Mouse (Mus musculus) splenic B cell, adult 2 months (primary cell): ENCODE data around the gene Ern1.
A peak's percentile ranks its signal among the peaks of the same experiment; 100 is the strongest.
"Not testable (repeated sequence)": the region's sequence is repeated elsewhere in the genome, so short reads cannot be mapped to it uniquely, and the experiment has no call there.

Experiments used
- DNase-seq: peaks from one replicate; pipeline ENCODE4 v3.0.0-alpha.2; 2011; ENCODE audit warnings: low read depth, low spot score
- H3K27me3 ChIP-seq: 2 replicates; pipeline ENCODE4 v1.6.1; 2012; ENCODE audit warnings: mild to moderate bottlenecking, low read length, moderate library complexity, mixed read lengths; ENCODE audit not compliant: control insufficient read depth, poor library complexity, insufficient read depth, severe bottlenecking
- H3K36me3 ChIP-seq: 2 replicates; pipeline ENCODE4 v1.6.1; 2012; ENCODE audit warnings: mild to moderate bottlenecking, low read length, moderate library complexity, mixed read lengths; ENCODE audit not compliant: control insufficient read depth, poor library complexity, insufficient read depth, severe bottlenecking

The Ern1 gene

GRCm38 (mm10) chr11:106417860-106418259, 69.8 kb downstream of the Ern1 start:
- no peak for DNase-seq
- H3K27me3 ChIP-seq = no peaks in the 10 kb centered on the region
- no peaks in the 10 kb centered on the region for H3K36me3 ChIP-seq

GRCm38 (mm10) chr11:106416331-106416730, 71.3 kb downstream of the Ern1 start:
- Histone ChIP-seq H3K36me3 (no peaks in the 10 kb centered on the region), H3K27me3 (no peaks in the 10 kb centered on the region)
- no peak for DNase-seq

- H3K27me3 ChIP-seq = no peaks in the 10 kb centered on the region
- DNase-seq = no peak
Measured at GRCm38 (mm10) chr11:106412641-106413360, 74.9 kb downstream of the Ern1 start.

GRCm38 (mm10) chr11:106411157-106411556, 76.5 kb downstream of the Ern1 start:
- DNase-seq = no peak
- H3K36me3 ChIP-seq = peaks cover 2% of the 10 kb centered on the region
- H3K27me3 ChIP-seq = no peaks in the 10 kb centered on the region

More at GRCm38 (mm10) chr11:106412641-106413360, 74.9 kb downstream of the Ern1 start:
- no peaks in the 10 kb centered on the region for H3K36me3 ChIP-seq

- no peak for DNase-seq
Measured at GRCm38 (mm10) chr11:106410507-106410906, 77.1 kb downstream of the Ern1 start.

GRCm38 (mm10) chr11:106410011-106410410, 77.6 kb downstream of the Ern1 start:
- no peak for DNase-seq
- H3K36me3 ChIP-seq = peaks cover 2% of the 10 kb centered on the region

More at GRCm38 (mm10) chr11:106410507-106410906, 77.1 kb downstream of the Ern1 start:
- Histone ChIP-seq H3K36me3 (peaks cover 2% of the 10 kb centered on the region), H3K27me3 (no peaks in the 10 kb centered on the region)

GRCm38 (mm10) chr11:106398481-106398880, 89.2 kb downstream of the Ern1 start:
- H3K36me3 ChIP-seq = peaks cover 4% of the 10 kb centered on the region; the same call in 1 of the 2 replicates
- DNase-seq = no peak
- no peaks in the 10 kb centered on the region for H3K27me3 ChIP-seq

More at GRCm38 (mm10) chr11:106410011-106410410, 77.6 kb downstream of the Ern1 start:
- H3K27me3 ChIP-seq = no peaks in the 10 kb centered on the region

GRCm38 (mm10) chr11:106397656-106398055, 90.0 kb downstream of the Ern1 start:
- H3K27me3 ChIP-seq = no peaks in the 10 kb centered on the region
- peak; percentile 61 for DNase-seq
- H3K36me3 ChIP-seq = no peaks in the 10 kb centered on the region

GRCm38 (mm10) chr11:106394055-106394454, 93.6 kb downstream of the Ern1 start:
- not testable (repeated sequence) for H3K36me3 ChIP-seq, DNase-seq, H3K27me3 ChIP-seq

- Histone ChIP-seq H3K27me3 (no peaks in the 10 kb centered on the region), H3K36me3 (no peaks in the 10 kb centered on the region)
- DNase-seq = no peak
Measured at GRCm38 (mm10) chr11:106393331-106393616, 94.4 kb downstream of the Ern1 start.

- no peaks in the 10 kb centered on the region for H3K27me3 ChIP-seq
- no peak for DNase-seq
- no peaks in the 10 kb centered on the region for H3K36me3 ChIP-seq
Measured at GRCm38 (mm10) chr11:106392597-106393330, 94.9 kb downstream of the Ern1 start.

GRCm38 (mm10) chr11:106391546-106392188, 96.0 kb downstream of the Ern1 start:
- no peaks in the 10 kb centered on the region for H3K27me3 ChIP-seq
- H3K36me3 ChIP-seq = no peaks in the 10 kb centered on the region
- peak; percentile 93 for DNase-seq

- no peaks in the 10 kb centered on the region for H3K36me3 ChIP-seq
- no peaks in the 10 kb centered on the region for H3K27me3 ChIP-seq
- DNase-seq = no peak
Measured at GRCm38 (mm10) chr11:106390757-106391156, 96.9 kb downstream of the Ern1 start.

GRCm38 (mm10) chr11:106389611-106390010, 98.0 kb downstream of the Ern1 start:
- H3K27me3 ChIP-seq = no peaks in the 10 kb centered on the region
- DNase-seq = no peak
- no peaks in the 10 kb centered on the region for H3K36me3 ChIP-seq

- peak; percentile 88 for DNase-seq
- Histone ChIP-seq H3K27me3 (no peaks in the 10 kb centered on the region), H3K36me3 (no peaks in the 10 kb centered on the region; the same call in 1 of the 2 replicates)
Measured at GRCm38 (mm10) chr11:106387791-106388216, 99.8 kb downstream of the Ern1 start, which contains the start of gene Icam2. Gene Icam2, minus strand, starts transcription at chr11:106388075.
